Mouse (Mus musculus): ENCODE measurements around the gene Tnfaip8l1. TPM values are rescaled to one million over a fixed set of nuclear protein-coding genes. Genes with fewer than 3 reads are reported as not detected.

Tnfaip8l1 gene
- polyA plus RNA-seq (2016; fragmentation: Nextera tagmentation; extraction: Ambion mirVana), result 10.3 and 11.7 TPM in 2 replicates

GRCm38 (mm10) chr17:56162231-56162774 lies at the start of gene Tnfaip8l1:
Gene Tnfaip8l1 (plus strand): TSS chr17:56162477.
- Histone ChIP-seq H3K9me3 (no peaks in the 10 kb centered on the region), H3K27me3 (replicated peaks; ENCODE audit: low read depth, poor library complexity, severe bottlenecking) (peaks cover 35% of the 10 kb centered on the region), H3K36me3 (replicated peaks) (no peaks in the 10 kb centered on the region), H3K27ac (replicated peaks) (peak within 1 kb of the TSS; percentile 76), H3K4me3 (peak within 1 kb of the TSS; percentile 62), H3K4me1 (peaks cover 32% of the 10 kb centered on the region)
- DNase-seq (ENCODE audit: low spot score), result peak; percentile 97
- 1% methylated on average over 30 of the region's 30 CpGs for WGBS

- H3K27me3 ChIP-seq (replicated peaks; ENCODE audit: low read depth, poor library complexity, severe bottlenecking), result peaks cover 24% of the 10 kb centered on the region
- H3K4me3 ChIP-seq, result no peak overlapping the region
- no peak overlapping the region for H3K27ac ChIP-seq (replicated peaks)
- WGBS, result 67% methylated on average over 3 of the region's 3 CpGs
- H3K9me3 ChIP-seq, result no peaks in the 10 kb centered on the region
- H3K4me1 ChIP-seq, result peaks cover 6% of the 10 kb centered on the region
- no peak for DNase-seq (ENCODE audit: low spot score)
- H3K36me3 ChIP-seq (replicated peaks), result peaks cover under 1% of the 10 kb centered on the region; the same call in 1 of the 2 replicates
Measured at GRCm38 (mm10) chr17:56112743-56113142, 49.5 kb upstream of the Tnfaip8l1 start.

GRCm38 (mm10) chr17:56116193-56116592 lies 46.1 kb upstream of the Tnfaip8l1 start:
- H3K36me3 ChIP-seq (replicated peaks), result no peaks in the 10 kb centered on the region
- H3K27ac ChIP-seq (replicated peaks), result no peak overlapping the region
- no peak overlapping the region for H3K4me3 ChIP-seq
- H3K4me1 ChIP-seq, result peaks cover 21% of the 10 kb centered on the region
- 81% methylated on average over 10 of the region's 10 CpGs for WGBS
- H3K9me3 ChIP-seq, result no peaks in the 10 kb centered on the region
- no peak for DNase-seq (ENCODE audit: low spot score)
- H3K27me3 ChIP-seq (replicated peaks; ENCODE audit: low read depth, poor library complexity, severe bottlenecking), result peaks cover 57% of the 10 kb centered on the region

GRCm38 (mm10) chr17:56117251-56117710 lies 45.0 kb upstream of the Tnfaip8l1 start, which contains the start of gene Plin5:
Gene Plin5 (minus strand): TSS chr17:56117596.
- peak within 1 kb of the TSS; percentile 52 for H3K4me3 ChIP-seq
- H3K27ac ChIP-seq (replicated peaks), result no peak within 1 kb of the TSS
- peaks cover 5% of the 10 kb centered on the region for H3K9me3 ChIP-seq
- H3K4me1 ChIP-seq, result peaks cover 21% of the 10 kb centered on the region
- no peaks in the 10 kb centered on the region for H3K36me3 ChIP-seq (replicated peaks)
- H3K27me3 ChIP-seq (replicated peaks; ENCODE audit: low read depth, poor library complexity, severe bottlenecking), result peaks cover 68% of the 10 kb centered on the region
- 2% methylated on average over 27 of the region's 27 CpGs for WGBS
- DNase-seq (ENCODE audit: low spot score), result peak; percentile 79

- Histone ChIP-seq H3K36me3 (replicated peaks) (no peaks in the 10 kb centered on the region), H3K27me3 (replicated peaks; ENCODE audit: low read depth, poor library complexity, severe bottlenecking) (peaks cover 90% of the 10 kb centered on the region), H3K4me3 (peak overlapping the region; percentile 38; the same call in 1 of the 2 replicates), H3K27ac (replicated peaks) (no peak overlapping the region), H3K4me1 (peaks cover 28% of the 10 kb centered on the region), H3K9me3 (peaks cover 16% of the 10 kb centered on the region)
- DNase-seq (ENCODE audit: low spot score), result no peak
- WGBS, result 45% methylated on average over 12 of the region's 12 CpGs
Measured at GRCm38 (mm10) chr17:56119431-56119830, 42.8 kb upstream of the Tnfaip8l1 start.

GRCm38 (mm10) chr17:56119981-56120880 lies 42.0 kb upstream of the Tnfaip8l1 start:
- no peak for DNase-seq (ENCODE audit: low spot score)
- Histone ChIP-seq H3K27ac (replicated peaks) (no peak overlapping the region), H3K4me3 (peak overlapping the region; percentile 38), H3K4me1 (peaks cover 32% of the 10 kb centered on the region), H3K9me3 (peaks cover 16% of the 10 kb centered on the region), H3K36me3 (replicated peaks) (no peaks in the 10 kb centered on the region), H3K27me3 (replicated peaks; ENCODE audit: low read depth, poor library complexity, severe bottlenecking) (peaks cover 98% of the 10 kb centered on the region)
- 7% methylated on average over 66 of the region's 66 CpGs for WGBS

- DNase-seq (ENCODE audit: low spot score), result no peak
- H3K36me3 ChIP-seq (replicated peaks), result no peaks in the 10 kb centered on the region
- no peak within 1 kb of the TSS for H3K4me3 ChIP-seq
- H3K9me3 ChIP-seq, result peaks cover 16% of the 10 kb centered on the region
- 64% methylated on average over 2 of the region's 2 CpGs for WGBS
- H3K27ac ChIP-seq (replicated peaks), result no peak within 1 kb of the TSS
- H3K4me1 ChIP-seq, result peaks cover 32% of the 10 kb centered on the region
- H3K27me3 ChIP-seq (replicated peaks; ENCODE audit: low read depth, poor library complexity, severe bottlenecking), result peaks cover 93% of the 10 kb centered on the region
Measured at GRCm38 (mm10) chr17:56121826-56122225, 40.5 kb upstream of the Tnfaip8l1 start, which contains the start of gene Lrg1. Gene Lrg1 (minus strand): TSS chr17:56122001.

GRCm38 (mm10) chr17:56123161-56123560 lies 39.1 kb upstream of the Tnfaip8l1 start:
- Histone ChIP-seq H3K4me1 (peaks cover 25% of the 10 kb centered on the region), H3K9me3 (peaks cover 16% of the 10 kb centered on the region), H3K4me3 (no peak overlapping the region), H3K27me3 (replicated peaks; ENCODE audit: low read depth, poor library complexity, severe bottlenecking) (peaks cover 85% of the 10 kb centered on the region), H3K27ac (replicated peaks) (no peak overlapping the region), H3K36me3 (replicated peaks) (no peaks in the 10 kb centered on the region)
- WGBS, result 88% methylated on average over 12 of the region's 12 CpGs
- DNase-seq (ENCODE audit: low spot score), result no peak

GRCm38 (mm10) chr17:56123681-56124340 lies 38.5 kb upstream of the Tnfaip8l1 start:
- DNase-seq (ENCODE audit: low spot score), result no peak
- 43% methylated on average over 59 of the region's 59 CpGs for WGBS
- Histone ChIP-seq H3K27ac (replicated peaks) (peak overlapping the region; percentile 76; the same call in 1 of the 2 replicates), H3K4me1 (peaks cover 25% of the 10 kb centered on the region), H3K4me3 (peak overlapping the region; percentile 57), H3K9me3 (peaks cover 16% of the 10 kb centered on the region), H3K36me3 (replicated peaks) (no peaks in the 10 kb centered on the region), H3K27me3 (replicated peaks; ENCODE audit: low read depth, poor library complexity, severe bottlenecking) (peaks cover 79% of the 10 kb centered on the region)

GRCm38 (mm10) chr17:56124377-56125275 lies 37.7 kb upstream of the Tnfaip8l1 start:
- WGBS, result 10% methylated on average over 59 of the region's 59 CpGs
- Histone ChIP-seq H3K27me3 (replicated peaks; ENCODE audit: low read depth, poor library complexity, severe bottlenecking) (peaks cover 71% of the 10 kb centered on the region), H3K9me3 (peaks cover 16% of the 10 kb centered on the region), H3K27ac (replicated peaks) (peak overlapping the region; percentile 76), H3K36me3 (replicated peaks) (0 out of 2 replicates have a peak, but pooled peaks cover 3% of the 10 kb centered on the region), H3K4me3 (peak overlapping the region; percentile 57), H3K4me1 (peaks cover 22% of the 10 kb centered on the region)
- DNase-seq (ENCODE audit: low spot score), result peak; percentile 79

- 90% methylated on average over 4 of the region's 4 CpGs for WGBS
- DNase-seq (ENCODE audit: low spot score), result no peak
- Histone ChIP-seq H3K36me3 (replicated peaks) (0 out of 2 replicates have a peak, but pooled peaks cover 3% of the 10 kb centered on the region), H3K27me3 (replicated peaks; ENCODE audit: low read depth, poor library complexity, severe bottlenecking) (peaks cover 65% of the 10 kb centered on the region), H3K27ac (replicated peaks) (no peak overlapping the region), H3K9me3 (peaks cover 16% of the 10 kb centered on the region), H3K4me3 (no peak overlapping the region; the same call in 1 of the 2 replicates), H3K4me1 (peaks cover 15% of the 10 kb centered on the region)
Measured at GRCm38 (mm10) chr17:56125276-56125630, 37.0 kb upstream of the Tnfaip8l1 start.
